Mouse (Mus musculus) thymus, postnatal 4 days (tissue): ENCODE measurements around the gene Apela.
"Not testable (repeated sequence)": the region's sequence is repeated elsewhere in the genome, so short reads cannot be mapped to it uniquely, and the experiment has no call there.

ENCODE experiments used
- DNase-seq: peaks from one replicate; pipeline ENCODE4 v3.0.0; 2021

The Apela gene

DNA sequence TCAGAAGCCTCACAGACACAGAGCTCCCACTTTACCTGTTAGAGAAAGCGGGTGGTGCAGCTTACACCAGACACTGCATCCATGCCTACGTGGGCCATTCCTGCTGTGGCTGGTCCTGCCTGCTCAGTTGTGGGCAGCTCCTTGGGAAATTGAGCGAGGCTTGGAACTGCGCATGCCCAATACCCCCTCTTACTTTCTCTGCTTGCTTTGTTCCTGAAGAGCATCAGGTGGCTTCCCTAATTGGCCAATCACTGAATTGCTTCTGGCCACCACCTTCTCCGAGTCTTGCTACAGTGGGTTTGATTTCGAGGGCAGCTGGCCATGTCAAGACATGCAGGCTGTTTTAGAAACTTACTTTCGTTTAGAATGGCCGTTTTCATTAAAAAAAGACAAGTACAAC lies 18.7 kb downstream of the Apela start, which contains the start of the genes Trim61 and Trim60:
Gene Trim61 (minus strand): TSS at position 101 of the 400 bp plus-strand sequence.
Gene Trim60 (minus strand): TSS at position 162 of the 400 bp plus-strand sequence.
- no peak for DNase-seq

DNA sequence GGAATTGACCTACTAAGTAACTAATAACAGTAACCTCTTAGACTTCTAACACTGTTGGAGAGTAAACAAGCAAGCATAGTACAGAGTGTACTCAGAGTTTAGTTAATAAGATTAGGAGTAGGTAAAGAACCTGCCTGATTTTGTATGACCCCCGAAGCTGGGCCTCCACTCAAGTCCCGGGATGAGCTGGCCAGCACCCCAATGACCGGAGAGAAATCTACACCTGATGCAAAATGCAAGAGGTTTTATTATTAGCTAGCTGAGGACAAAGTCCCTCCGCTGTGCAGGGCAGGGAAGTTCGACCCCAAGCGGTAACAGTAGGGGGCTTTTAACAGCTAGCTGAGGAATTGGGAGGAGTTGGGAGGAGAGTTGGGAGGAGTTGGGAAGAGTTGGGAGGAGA lies 29.5 kb downstream of the Apela start:
- not testable (repeated sequence) for DNase-seq

DNA sequence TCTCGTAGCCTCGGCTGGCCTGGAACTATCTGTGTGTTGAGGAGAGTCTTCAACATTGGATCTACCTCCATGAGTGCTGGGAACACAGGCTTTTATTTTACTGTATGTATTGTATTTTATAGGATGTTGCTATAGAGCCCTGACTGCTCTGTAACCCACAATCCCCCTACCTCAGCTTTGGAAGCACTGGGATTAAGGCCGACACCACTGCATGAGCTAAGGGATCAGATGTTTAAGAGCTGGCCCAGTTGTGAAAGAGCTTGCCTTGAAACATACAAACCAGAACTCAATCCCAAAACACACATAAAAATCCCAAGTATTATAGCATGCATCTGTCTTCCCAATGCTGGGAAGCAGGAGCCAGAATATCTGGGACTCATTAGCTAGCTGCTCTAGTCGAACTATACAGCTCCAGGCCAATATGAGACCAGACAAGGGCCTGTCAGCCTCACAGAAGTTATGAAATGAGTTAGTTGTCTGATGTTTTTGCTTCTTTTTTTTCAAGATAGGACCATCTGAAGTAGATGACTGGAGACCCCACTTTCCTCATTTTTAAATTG lies 38.2 kb downstream of the Apela start:
- no peak for DNase-seq

DNA sequence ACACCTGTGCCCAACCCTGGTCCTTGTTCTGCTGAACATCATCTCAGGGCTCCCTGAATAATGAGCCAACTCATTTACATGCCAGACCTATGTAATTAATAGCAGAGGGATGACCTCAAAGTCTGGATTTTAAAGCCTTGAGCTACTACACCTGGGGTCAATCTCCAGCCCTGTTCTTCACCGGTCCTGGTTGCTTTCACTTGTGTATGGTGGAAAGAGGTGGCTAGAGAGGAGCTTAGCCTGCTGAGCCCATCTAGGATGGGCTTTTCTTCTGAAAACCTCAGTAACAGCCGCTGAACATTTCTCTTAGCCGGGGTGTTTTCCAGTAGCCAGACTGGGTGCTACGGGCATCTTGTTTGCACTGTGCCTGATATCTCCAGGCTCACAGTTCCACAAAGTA lies 49.4 kb downstream of the Apela start, which contains the start of gene Trim75:
Gene Trim75 (minus strand): TSS at position 101 of the 400 bp plus-strand sequence.
- no peak for DNase-seq

DNA sequence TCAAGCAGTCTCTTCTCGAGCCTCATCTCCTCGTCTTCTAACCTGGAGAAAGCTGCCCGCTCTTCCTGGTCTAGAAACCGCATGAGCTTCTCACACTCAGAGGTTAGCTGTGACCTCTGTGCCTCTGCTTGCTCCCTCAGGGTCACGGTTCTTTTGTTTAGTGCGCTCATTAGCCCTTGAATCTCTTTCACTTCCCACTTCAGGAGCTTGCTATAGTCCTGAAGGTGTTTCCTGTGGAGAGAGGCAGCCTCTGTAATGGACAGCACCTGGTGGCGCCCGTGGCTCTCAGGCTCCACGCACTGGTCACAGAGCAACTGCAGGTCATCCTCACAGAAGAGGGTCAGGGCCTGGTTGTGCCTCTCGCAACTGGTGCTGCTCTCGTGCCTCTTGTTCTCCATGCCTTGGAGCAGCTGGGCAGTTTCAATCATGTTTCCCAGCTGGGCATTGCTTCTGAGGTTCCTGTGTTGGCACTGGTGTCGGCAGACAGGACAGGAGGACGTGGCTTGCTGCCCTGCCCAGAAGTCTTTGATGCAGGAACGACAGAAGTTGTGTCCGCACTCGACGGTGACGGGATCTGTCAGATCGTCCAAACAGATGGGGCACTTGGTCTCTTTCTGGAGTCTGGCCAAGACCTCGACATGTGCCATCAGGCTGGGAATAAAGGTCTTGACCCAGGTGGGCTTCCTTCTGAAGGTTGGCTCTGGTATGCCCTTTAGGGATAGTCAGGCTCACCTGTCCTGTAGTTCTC lies 53.8 kb downstream of the Apela start:
- DNase-seq, result no peak
